Mouse (Mus musculus): ENCODE results near the gene Tm7sf2. TPM values are rescaled to one million over a fixed set of nuclear protein-coding genes. Genes with fewer than 3 reads are reported as not detected.

Tm7sf2 gene
- polyA plus RNA-seq, 1 experiment from 2014 or later = 7.6 TPM

- Histone ChIP-seq H3K4me1 (ENCODE audit: control insufficient read depth in 2 of 2, insufficient read depth in 2 of 2, low read length in 2 of 2) (no peaks in the 10 kb centered on the region), H3K27me3 (ENCODE audit: control insufficient read depth, insufficient read depth, low read length) (no peaks in the 10 kb centered on the region), H3K36me3 (ENCODE audit: control insufficient read depth, insufficient read depth, low read length) (no peaks in the 10 kb centered on the region), H3K9me3 (ENCODE audit: control insufficient read depth, low read length) (no peaks in the 10 kb centered on the region), H3K4me2 (ENCODE audit: low read length) (no peak overlapping the region), H3K4me3 (ENCODE audit: control insufficient read depth in 1 of 2, insufficient read depth in 1 of 2, low read depth in 1 of 2, low read length in 2 of 2) (no peak overlapping the region), H3K27ac (replicated peaks in 1 of 2; ENCODE audit: control insufficient read depth in 1 of 2, insufficient read depth in 1 of 2, low read depth in 2 of 2, low read length in 2 of 2) (no peak overlapping the region), H3K9ac (ENCODE audit: low read length) (no peak overlapping the region)
- ATAC-seq (ENCODE audit: insufficient number of reproducible peaks, insufficient read depth, low FRiP score, low read depth) = no peak
Measured at GRCm38 (mm10) chr19:6037695-6038094, 30.5 kb downstream of the Tm7sf2 start.

GRCm38 (mm10) chr19:6035966-6036585 lies 32.1 kb downstream of the Tm7sf2 start:
- Histone ChIP-seq H3K36me3 (ENCODE audit: control insufficient read depth, insufficient read depth, low read length) (no peaks in the 10 kb centered on the region), H3K4me3 (ENCODE audit: control insufficient read depth in 1 of 2, insufficient read depth in 1 of 2, low read depth in 1 of 2, low read length in 2 of 2) (no peak overlapping the region), H3K9ac (ENCODE audit: low read length) (no peak overlapping the region), H3K9me3 (ENCODE audit: control insufficient read depth, low read length) (no peaks in the 10 kb centered on the region), H3K4me1 (ENCODE audit: control insufficient read depth in 2 of 2, insufficient read depth in 2 of 2, low read length in 2 of 2) (no peaks in the 10 kb centered on the region), H3K27ac (replicated peaks in 1 of 2; ENCODE audit: control insufficient read depth in 1 of 2, insufficient read depth in 1 of 2, low read depth in 2 of 2, low read length in 2 of 2) (no peak overlapping the region), H3K27me3 (ENCODE audit: control insufficient read depth, insufficient read depth, low read length) (no peaks in the 10 kb centered on the region), H3K4me2 (ENCODE audit: low read length) (no peak overlapping the region)
- no peak for ATAC-seq (ENCODE audit: insufficient number of reproducible peaks, insufficient read depth, low FRiP score, low read depth)
- 60% methylated on average over 9 of the region's 9 CpGs for WGBS

GRCm38 (mm10) chr19:6030520-6031280 lies 37.5 kb downstream of the Tm7sf2 start:
- no peak overlapping the region for H3K4me3 ChIP-seq (ENCODE audit: control insufficient read depth in 1 of 2, insufficient read depth in 1 of 2, low read depth in 1 of 2, low read length in 2 of 2)
- no peak overlapping the region for H3K27ac ChIP-seq (replicated peaks in 1 of 2; ENCODE audit: control insufficient read depth in 1 of 2, insufficient read depth in 1 of 2, low read depth in 2 of 2, low read length in 2 of 2)
- H3K4me1 ChIP-seq (ENCODE audit: control insufficient read depth in 2 of 2, insufficient read depth in 2 of 2, low read length in 2 of 2) = no peaks in the 10 kb centered on the region
- no peaks in the 10 kb centered on the region for H3K9me3 ChIP-seq (ENCODE audit: control insufficient read depth, low read length)
- H3K36me3 ChIP-seq (ENCODE audit: control insufficient read depth, insufficient read depth, low read length) = no peaks in the 10 kb centered on the region
- H3K4me2 ChIP-seq (ENCODE audit: low read length) = no peak overlapping the region
- H3K9ac ChIP-seq (ENCODE audit: low read length) = no peak overlapping the region
- no peak for ATAC-seq (ENCODE audit: insufficient number of reproducible peaks, insufficient read depth, low FRiP score, low read depth)
- no peaks in the 10 kb centered on the region for H3K27me3 ChIP-seq (ENCODE audit: control insufficient read depth, insufficient read depth, low read length)
- 69% methylated on average over 14 of the region's 14 CpGs for WGBS

GRCm38 (mm10) chr19:6029426-6029825 lies 38.7 kb downstream of the Tm7sf2 start:
- no peak overlapping the region for H3K4me3 ChIP-seq (ENCODE audit: control insufficient read depth in 1 of 2, insufficient read depth in 1 of 2, low read depth in 1 of 2, low read length in 2 of 2)
- H3K9ac ChIP-seq (ENCODE audit: low read length) = no peak overlapping the region
- H3K27ac ChIP-seq (replicated peaks in 1 of 2; ENCODE audit: control insufficient read depth in 1 of 2, insufficient read depth in 1 of 2, low read depth in 2 of 2, low read length in 2 of 2) = no peak overlapping the region
- no peak for ATAC-seq (ENCODE audit: insufficient number of reproducible peaks, insufficient read depth, low FRiP score, low read depth)
- no peaks in the 10 kb centered on the region for H3K27me3 ChIP-seq (ENCODE audit: control insufficient read depth, insufficient read depth, low read length)
- WGBS = 71% methylated on average over 9 of the region's 9 CpGs
- no peaks in the 10 kb centered on the region for H3K9me3 ChIP-seq (ENCODE audit: control insufficient read depth, low read length)
- H3K4me1 ChIP-seq (ENCODE audit: control insufficient read depth in 2 of 2, insufficient read depth in 2 of 2, low read length in 2 of 2) = no peaks in the 10 kb centered on the region
- no peak overlapping the region for H3K4me2 ChIP-seq (ENCODE audit: low read length)
- H3K36me3 ChIP-seq (ENCODE audit: control insufficient read depth, insufficient read depth, low read length) = no peaks in the 10 kb centered on the region

GRCm38 (mm10) chr19:6028991-6029390 lies 39.2 kb downstream of the Tm7sf2 start:
- H3K27ac ChIP-seq (replicated peaks in 1 of 2; ENCODE audit: control insufficient read depth in 1 of 2, insufficient read depth in 1 of 2, low read depth in 2 of 2, low read length in 2 of 2) = no peak overlapping the region
- no peak overlapping the region for H3K4me2 ChIP-seq (ENCODE audit: low read length)
- no peak overlapping the region for H3K4me3 ChIP-seq (ENCODE audit: control insufficient read depth in 1 of 2, insufficient read depth in 1 of 2, low read depth in 1 of 2, low read length in 2 of 2)
- no peaks in the 10 kb centered on the region for H3K36me3 ChIP-seq (ENCODE audit: control insufficient read depth, insufficient read depth, low read length)
- no peak overlapping the region for H3K9ac ChIP-seq (ENCODE audit: low read length)
- no peaks in the 10 kb centered on the region for H3K4me1 ChIP-seq (ENCODE audit: control insufficient read depth in 2 of 2, insufficient read depth in 2 of 2, low read length in 2 of 2)
- no peaks in the 10 kb centered on the region for H3K9me3 ChIP-seq (ENCODE audit: control insufficient read depth, low read length)
- no peak for ATAC-seq (ENCODE audit: insufficient number of reproducible peaks, insufficient read depth, low FRiP score, low read depth)
- 76% methylated on average over 6 of the region's 6 CpGs for WGBS
- no peaks in the 10 kb centered on the region for H3K27me3 ChIP-seq (ENCODE audit: control insufficient read depth, insufficient read depth, low read length)

- 78% methylated on average over 7 of the region's 7 CpGs for WGBS
- Histone ChIP-seq H3K27me3 (ENCODE audit: control insufficient read depth, insufficient read depth, low read length) (no peaks in the 10 kb centered on the region), H3K9ac (ENCODE audit: low read length) (no peak overlapping the region), H3K27ac (replicated peaks in 1 of 2; ENCODE audit: control insufficient read depth in 1 of 2, insufficient read depth in 1 of 2, low read depth in 2 of 2, low read length in 2 of 2) (no peak overlapping the region), H3K4me2 (ENCODE audit: low read length) (no peak overlapping the region), H3K4me1 (ENCODE audit: control insufficient read depth in 2 of 2, insufficient read depth in 2 of 2, low read length in 2 of 2) (no peaks in the 10 kb centered on the region), H3K36me3 (ENCODE audit: control insufficient read depth, insufficient read depth, low read length) (no peaks in the 10 kb centered on the region), H3K4me3 (ENCODE audit: control insufficient read depth in 1 of 2, insufficient read depth in 1 of 2, low read depth in 1 of 2, low read length in 2 of 2) (no peak overlapping the region), H3K9me3 (ENCODE audit: control insufficient read depth, low read length) (no peaks in the 10 kb centered on the region)
- no peak for ATAC-seq (ENCODE audit: insufficient number of reproducible peaks, insufficient read depth, low FRiP score, low read depth)
Measured at GRCm38 (mm10) chr19:6023930-6024329, 44.2 kb downstream of the Tm7sf2 start.

- H3K9me3 ChIP-seq (ENCODE audit: control insufficient read depth, low read length) = no peaks in the 10 kb centered on the region
- H3K4me2 ChIP-seq (ENCODE audit: low read length) = no peak overlapping the region
- H3K36me3 ChIP-seq (ENCODE audit: control insufficient read depth, insufficient read depth, low read length) = no peaks in the 10 kb centered on the region
- H3K9ac ChIP-seq (ENCODE audit: low read length) = no peak overlapping the region
- no peaks in the 10 kb centered on the region for H3K27me3 ChIP-seq (ENCODE audit: control insufficient read depth, insufficient read depth, low read length)
- no peak overlapping the region for H3K27ac ChIP-seq (replicated peaks in 1 of 2; ENCODE audit: control insufficient read depth in 1 of 2, insufficient read depth in 1 of 2, low read depth in 2 of 2, low read length in 2 of 2)
- H3K4me1 ChIP-seq (ENCODE audit: control insufficient read depth in 2 of 2, insufficient read depth in 2 of 2, low read length in 2 of 2) = no peaks in the 10 kb centered on the region
- ATAC-seq (ENCODE audit: insufficient number of reproducible peaks, insufficient read depth, low FRiP score, low read depth) = no peak
- WGBS = 50% methylated on average over 8 of the region's 8 CpGs
- no peak overlapping the region for H3K4me3 ChIP-seq (ENCODE audit: control insufficient read depth in 1 of 2, insufficient read depth in 1 of 2, low read depth in 1 of 2, low read length in 2 of 2)
Measured at GRCm38 (mm10) chr19:6023059-6023458, 45.1 kb downstream of the Tm7sf2 start.
